Mouse (Mus musculus) olfactory bulb, adult 2 months (tissue): ENCODE results near the gene Imp3.

Experiments used
- CTCF ChIP-seq: fragments of 200-500 bp; IDR thresholded peaks from 2 replicates; pipeline ENCODE4 v1.5.1; 2012; ENCODE audit warnings: low read depth, mild to moderate bottlenecking, low read length, moderate library complexity; ENCODE audit not compliant: insufficient read depth
- POLR2A ChIP-seq: fragments of 200-500 bp; IDR thresholded peaks from 2 replicates; pipeline ENCODE4 v1.6.1; 2012; ENCODE audit warnings: mild to moderate bottlenecking, low read depth, low read length, moderate library complexity; ENCODE audit not compliant: insufficient read depth

DNA sequence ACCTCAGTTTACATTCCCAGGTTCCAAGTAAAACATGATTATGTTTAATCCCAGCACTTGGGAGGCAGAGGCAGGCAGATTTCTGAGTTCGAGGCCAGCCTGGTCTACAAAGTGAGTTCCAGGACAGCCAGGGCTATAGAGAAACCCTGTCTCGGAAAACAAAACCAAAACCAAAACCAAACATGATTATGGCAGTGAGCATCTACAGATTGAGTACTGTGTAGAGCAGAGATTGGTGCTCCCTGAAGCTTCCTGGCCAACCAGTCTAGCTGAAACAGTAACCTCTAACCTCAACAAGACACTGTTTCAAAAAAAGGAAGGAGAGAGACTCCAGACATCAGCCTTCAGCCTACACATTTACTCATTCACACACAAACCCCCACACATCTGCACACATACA is 21.4 kb downstream of the Imp3 start:
- TF ChIP-seq POLR2A (no peak), CTCF (no peak)
